Mouse (Mus musculus) liver, embryonic 16.5 days (tissue): ENCODE data around the gene Kif26a. TPM values are rescaled to one million over a fixed set of nuclear protein-coding genes. Genes with fewer than 3 reads are reported as not detected.

Experiments
- ATAC-seq: fragments of 200-750 bp; cut with Nextera tagmentation; 2 replicates; pipeline ENCODE4 v1.8.0; 2017; ENCODE audit warnings: low read depth, mild to moderate bottlenecking, moderate number of reproducible peaks, moderate library complexity
- H3K27ac ChIP-seq: fragments of 300-500 bp; sonication (generic); 2 replicates; pipeline ENCODE4 v1.5.1; 2014; ENCODE audit warnings: mild to moderate bottlenecking, low read length
- H3K27me3 ChIP-seq: fragments of 300-500 bp; sonication (generic); 2 replicates; pipeline ENCODE4 v1.6.1; 2014; ENCODE audit warnings: low read depth, low read length, mixed read lengths; ENCODE audit not compliant: control insufficient read depth, insufficient read depth
- H3K36me3 ChIP-seq: fragments of 300-500 bp; sonication (generic); 2 replicates; pipeline ENCODE4 v1.6.1; 2014; ENCODE audit warnings: mild to moderate bottlenecking; ENCODE audit not compliant: control insufficient read depth, insufficient read depth
- H3K4me1 ChIP-seq: fragments of 300-500 bp; sonication (generic); 2 replicates; pipeline ENCODE4 v1.6.1; 2014; ENCODE audit warnings: low read depth, low read length, mixed read lengths; ENCODE audit not compliant: control insufficient read depth
- H3K4me2 ChIP-seq: fragments of 300-500 bp; sonication (generic); 2 replicates; pipeline ENCODE4 v1.6.1; 2014; ENCODE audit warnings: low read depth, low read length, mixed read lengths
- H3K4me3 ChIP-seq: fragments of 300-500 bp; sonication (generic); 2 replicates; pipeline ENCODE4 v1.5.1; 2014; ENCODE audit warnings: low read depth, mild to moderate bottlenecking, low read length
- H3K9ac ChIP-seq: fragments of 300-500 bp; sonication (generic); 2 replicates; pipeline ENCODE4 v1.6.1; 2014; ENCODE audit warnings: low read depth, low read length
- H3K9me3 ChIP-seq: fragments of 300-500 bp; sonication (generic); replicated peaks from 2 replicates; pipeline ENCODE4 v1.6.1; 2016; ENCODE audit warnings: low read length; ENCODE audit not compliant: control insufficient read depth
- WGBS: fragments of 180-500 bp; shearing (Covaris S2); extraction: QIAGEN DNeasy Blood & Tissue Kit; methylation state at CpG from one replicate; pipeline ENCODE4 v1.1.7; 2014; ENCODE audit not compliant: insufficient replicate concordance; 5-methylcytosine and 5-hydroxymethylcytosine counted together
- polyA plus RNA-seq: library from polyadenylated mRNA; unstranded; fragments of >200 nt; fragmentation: Nextera tagmentation; extraction: Ambion mirVana; gene quantifications from 2 replicates; pipeline ENCODE4 v1.2.1, GENCODE M21; 2015

The Kif26a gene
- polyA plus RNA-seq, 1 experiment from 2014 or later, result 0.27 TPM

DNA sequence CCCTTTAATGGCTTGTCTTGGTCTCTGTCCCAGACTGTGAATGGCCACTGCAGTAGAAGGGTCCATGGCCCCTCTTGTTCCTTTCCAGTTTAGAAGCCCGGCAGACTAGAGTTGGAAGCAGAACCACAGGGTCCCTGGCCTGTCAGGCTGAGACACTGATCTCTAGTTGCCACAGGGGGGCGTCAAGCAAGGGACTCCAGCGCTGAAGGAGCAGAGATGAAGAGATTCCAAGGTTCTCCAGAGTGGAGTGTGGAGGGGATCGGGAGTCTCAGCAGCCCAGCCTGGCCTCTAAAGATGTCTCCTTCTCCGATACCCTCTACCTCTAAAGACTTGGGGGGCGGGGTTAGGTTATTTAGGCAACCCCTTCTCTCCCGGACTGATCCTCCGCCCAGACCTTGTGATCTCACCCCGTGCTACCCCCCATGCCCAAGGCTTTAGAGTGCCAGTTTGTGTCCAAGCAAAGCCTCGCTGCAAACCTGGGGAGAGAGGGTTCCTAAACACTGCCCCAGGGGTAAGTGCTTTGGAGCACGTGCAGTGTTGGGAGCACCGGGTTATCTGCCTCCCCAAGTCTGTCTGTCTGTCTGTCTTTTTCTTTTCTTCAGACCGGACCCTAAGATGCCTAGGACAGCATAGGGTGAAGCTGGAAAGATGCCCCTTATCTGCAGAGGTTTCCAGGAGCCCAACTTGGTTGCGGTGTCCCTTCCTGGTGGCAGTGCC is 2.7 kb upstream of the Kif26a start:
- no peaks in the 10 kb centered on the region for H3K9me3 ChIP-seq
- 4% methylated on average over 14 of the region's 14 CpGs for WGBS

DNA sequence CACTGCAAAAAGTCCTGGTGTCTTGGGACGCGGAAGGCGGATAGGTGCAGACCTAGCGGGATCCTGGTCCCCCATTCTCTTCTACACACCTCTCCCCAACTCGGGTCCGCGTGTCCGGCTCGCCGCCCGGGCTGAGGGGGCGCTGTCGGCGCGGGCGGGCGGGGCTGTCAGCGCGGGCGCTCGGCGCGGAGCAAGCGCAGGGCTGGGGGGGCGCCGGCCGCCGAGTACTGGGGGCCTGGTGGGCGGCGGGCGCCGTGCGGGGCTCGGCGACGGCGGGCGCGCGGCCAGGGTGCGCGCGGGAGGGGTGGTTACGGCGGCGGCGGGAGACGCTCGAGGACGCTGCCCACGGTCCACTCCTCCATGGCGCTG is 2.2 kb upstream of the Kif26a start:
- under 1% methylated on average over 46 of the region's 52 CpGs for WGBS
- Histone ChIP-seq H3K27me3 (peaks cover 71% of the 10 kb centered on the region), H3K4me2 (peak overlapping the region; percentile 24; the same call in 1 of the 2 replicates), H3K4me3 (no peak overlapping the region), H3K36me3 (no peaks in the 10 kb centered on the region), H3K4me1 (peaks cover 6% of the 10 kb centered on the region), H3K9ac (no peak overlapping the region), H3K9me3 (no peaks in the 10 kb centered on the region), H3K27ac (no peak overlapping the region)
- ATAC-seq, result no peak

More for the DNA sequence above, 2.7 kb upstream of the Kif26a start:
- no peak for ATAC-seq
- Histone ChIP-seq H3K36me3 (no peaks in the 10 kb centered on the region), H3K4me1 (peaks cover 6% of the 10 kb centered on the region), H3K9ac (no peak overlapping the region), H3K4me2 (peak overlapping the region; percentile 24; the same call in 1 of the 2 replicates), H3K4me3 (no peak overlapping the region), H3K27ac (no peak overlapping the region), H3K27me3 (peaks cover 71% of the 10 kb centered on the region)

DNA sequence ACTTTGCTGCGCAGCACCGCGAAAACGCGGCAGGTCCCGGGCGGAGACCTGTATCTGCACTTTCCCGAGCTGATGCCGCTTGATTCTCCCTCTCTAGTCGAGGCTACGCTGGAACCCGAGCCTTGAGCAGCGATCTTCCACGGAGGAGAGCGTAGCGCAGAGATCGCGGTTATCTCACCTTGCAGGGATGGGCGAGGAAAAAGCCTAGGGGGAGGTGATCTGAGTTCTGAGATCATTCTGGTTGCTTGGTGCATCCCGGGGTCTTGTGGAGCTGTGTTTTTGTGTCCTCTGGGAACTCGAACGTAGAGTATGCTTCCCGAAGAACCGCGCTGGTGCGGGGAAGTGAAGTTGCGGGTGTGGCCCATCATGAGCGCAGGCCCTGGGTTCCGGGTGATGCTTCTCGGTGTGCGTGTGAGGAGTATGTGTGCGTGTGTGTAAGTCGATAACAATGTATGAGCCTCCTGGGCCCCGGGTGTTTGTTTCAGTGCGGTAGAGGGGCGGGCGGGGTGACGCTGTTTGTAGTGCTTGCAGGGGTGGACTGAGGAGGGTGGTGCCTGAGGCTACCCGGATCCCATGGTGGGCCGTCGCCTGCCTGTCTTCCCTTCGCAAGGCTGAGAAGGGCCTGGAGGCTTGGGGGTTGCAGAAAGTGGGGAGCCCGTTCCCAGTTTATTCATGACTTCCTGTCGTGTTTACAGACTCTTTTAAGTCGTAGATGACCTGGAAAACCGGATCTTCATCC is 1.5 kb upstream of the Kif26a start:
- Histone ChIP-seq H3K4me2 (0 out of 2 replicates have a peak overlapping the region, but pooled peaks have one; percentile 24), H3K27me3 (peaks cover 71% of the 10 kb centered on the region), H3K27ac (no peak overlapping the region), H3K9me3 (no peaks in the 10 kb centered on the region), H3K9ac (no peak overlapping the region), H3K4me1 (peaks cover 6% of the 10 kb centered on the region), H3K4me3 (no peak overlapping the region), H3K36me3 (no peaks in the 10 kb centered on the region)
- ATAC-seq, result no peak
- WGBS, result 1% methylated on average over 46 of the region's 46 CpGs

DNA sequence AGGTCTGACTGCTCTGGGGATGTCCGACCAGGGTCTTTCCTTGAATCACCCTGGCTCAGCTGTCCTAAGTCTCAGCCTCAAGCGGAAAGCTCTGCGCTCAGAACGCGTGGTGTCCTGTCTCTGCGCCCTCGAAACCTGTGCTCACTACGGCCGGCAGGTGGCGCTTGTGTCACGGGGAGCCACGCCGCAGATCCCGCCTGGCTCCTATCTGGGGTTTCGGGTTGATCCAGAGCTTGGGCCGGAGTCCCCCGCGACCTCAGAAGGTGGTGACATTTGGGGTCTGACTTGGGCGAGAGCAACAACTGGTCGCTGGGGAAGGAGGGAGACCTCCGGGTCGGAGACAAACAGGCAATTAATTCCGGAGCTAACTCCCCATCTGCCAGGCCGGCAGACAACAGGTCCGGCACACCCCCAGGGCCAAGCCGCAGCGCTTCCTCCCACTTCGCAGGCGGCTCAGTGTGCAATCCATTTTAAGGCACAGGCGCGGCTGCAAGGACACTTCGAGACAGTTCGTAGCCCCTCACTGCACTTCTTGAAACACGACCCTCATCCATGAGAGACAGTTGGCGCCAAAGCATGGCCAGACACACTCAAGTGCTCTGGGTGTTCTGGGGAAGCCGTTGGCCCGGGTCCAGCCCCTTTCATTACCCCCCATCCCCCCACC is 665 bp upstream of the Kif26a start:
- no peaks in the 10 kb centered on the region for H3K36me3 ChIP-seq
- no peak overlapping the region for H3K9ac ChIP-seq
- WGBS, result 1% methylated on average over 37 of the region's 37 CpGs
- H3K4me2 ChIP-seq, result peak overlapping the region; percentile 57
- ATAC-seq, result 0 out of 2 replicates have a peak, but pooled peaks have one; percentile 22
- peak overlapping the region; percentile 42 for H3K4me3 ChIP-seq
- H3K27me3 ChIP-seq, result peaks cover 71% of the 10 kb centered on the region
- peaks cover 6% of the 10 kb centered on the region for H3K4me1 ChIP-seq
- no peaks in the 10 kb centered on the region for H3K9me3 ChIP-seq
- H3K27ac ChIP-seq, result no peak overlapping the region

DNA sequence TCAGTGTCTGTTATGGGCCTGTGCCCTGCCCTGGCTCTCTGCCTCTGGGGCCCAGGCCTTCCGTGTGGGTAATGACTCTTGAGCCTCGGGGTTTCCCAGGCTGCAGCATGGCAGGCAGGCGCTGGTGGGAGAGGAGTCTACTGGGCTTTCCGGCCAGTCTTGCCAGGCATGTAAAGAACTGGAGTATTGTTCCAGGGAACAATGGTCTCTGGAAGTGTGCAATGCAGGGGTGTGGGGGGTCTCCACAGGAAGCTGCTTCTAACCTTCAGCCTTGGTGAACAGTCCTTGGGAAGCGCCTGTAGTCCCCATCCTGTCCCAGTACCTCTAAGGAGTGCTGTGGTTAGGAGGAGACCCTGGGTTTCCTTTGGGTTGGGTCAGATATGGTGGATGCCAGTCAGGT is 1.4 kb downstream of the Kif26a start:
- peaks cover 57% of the 10 kb centered on the region for H3K27me3 ChIP-seq
- no peaks in the 10 kb centered on the region for H3K9me3 ChIP-seq
- 39% methylated on average over 5 of the region's 5 CpGs for WGBS
- no peak overlapping the region for H3K27ac ChIP-seq
- H3K4me1 ChIP-seq, result peaks cover 6% of the 10 kb centered on the region
- H3K4me2 ChIP-seq, result no peak overlapping the region
- no peak for ATAC-seq
- H3K36me3 ChIP-seq, result no peaks in the 10 kb centered on the region
- no peak overlapping the region for H3K9ac ChIP-seq
- H3K4me3 ChIP-seq, result no peak overlapping the region

DNA sequence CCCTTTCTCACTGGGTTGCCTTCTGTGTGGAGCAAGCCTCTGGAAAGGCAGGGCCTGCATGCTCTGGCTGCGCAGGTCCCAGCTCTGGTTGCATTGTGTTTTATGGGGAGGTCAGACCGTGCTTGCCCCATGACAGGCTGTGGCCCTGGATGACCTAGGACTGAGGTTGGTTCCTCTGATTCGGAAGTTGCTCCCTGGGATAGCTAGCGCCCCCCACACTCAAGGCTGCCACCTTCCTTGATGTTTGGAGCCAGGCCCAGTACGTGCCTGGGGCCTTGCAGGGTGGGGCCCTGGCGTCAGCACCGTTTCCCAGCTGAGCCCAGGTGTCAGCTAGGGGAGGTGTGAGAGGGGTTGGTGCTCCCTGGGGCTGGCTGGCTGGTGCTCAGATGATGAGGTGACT is 4.0 kb downstream of the Kif26a start:
- Histone ChIP-seq H3K9me3 (no peaks in the 10 kb centered on the region), H3K9ac (no peak overlapping the region), H3K4me2 (no peak overlapping the region), H3K4me3 (no peak overlapping the region), H3K27ac (no peak overlapping the region), H3K27me3 (peaks cover 30% of the 10 kb centered on the region), H3K4me1 (peaks cover 6% of the 10 kb centered on the region), H3K36me3 (no peaks in the 10 kb centered on the region)
- no peak for ATAC-seq
- WGBS, result 58% methylated on average over 7 of the region's 7 CpGs

DNA sequence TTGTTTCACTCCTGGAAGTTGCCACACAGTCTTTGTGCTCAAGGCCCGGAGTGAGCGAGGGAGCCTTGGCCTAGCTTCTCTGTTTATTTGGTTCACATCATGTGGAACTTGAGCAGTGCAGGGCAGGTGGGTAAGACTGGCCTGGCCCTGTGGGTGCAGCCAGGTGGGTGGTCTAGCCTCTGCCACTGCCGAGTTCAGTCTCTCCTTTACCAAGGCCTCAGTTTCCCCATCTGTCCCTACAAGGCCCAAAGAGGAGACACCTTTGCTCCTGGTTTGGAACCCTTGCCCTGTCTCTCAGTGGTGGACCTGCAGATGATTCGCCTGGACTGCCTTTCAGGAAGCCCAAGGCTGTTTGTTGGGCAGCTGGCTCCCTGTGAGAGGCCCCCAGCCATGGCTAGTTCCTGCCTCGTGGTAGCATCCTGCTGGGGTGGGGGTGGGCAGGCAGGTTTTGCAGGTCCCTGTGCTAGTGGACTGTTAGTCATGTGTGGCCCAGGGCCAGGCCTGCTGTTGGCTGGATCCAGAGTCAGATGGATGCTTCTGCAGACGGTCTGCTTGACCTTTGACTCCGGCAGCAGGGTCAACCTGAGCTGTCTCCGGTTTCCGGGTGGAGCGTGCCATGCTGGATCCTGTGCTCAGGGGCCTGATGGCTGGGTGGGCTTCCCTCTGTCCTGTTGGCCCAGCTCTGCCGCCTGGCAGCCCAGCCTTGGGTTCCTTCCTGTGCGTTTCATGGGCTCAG is 5.4 kb downstream of the Kif26a start:
- no peak overlapping the region for H3K9ac ChIP-seq
- H3K4me2 ChIP-seq, result no peak overlapping the region
- no peak overlapping the region for H3K27ac ChIP-seq
- H3K27me3 ChIP-seq, result peaks cover 16% of the 10 kb centered on the region
- H3K9me3 ChIP-seq, result no peaks in the 10 kb centered on the region
- 42% methylated on average over 12 of the region's 12 CpGs for WGBS
- H3K36me3 ChIP-seq, result no peaks in the 10 kb centered on the region
- H3K4me1 ChIP-seq, result no peaks in the 10 kb centered on the region
- no peak overlapping the region for H3K4me3 ChIP-seq
- ATAC-seq, result peak; percentile 37

DNA sequence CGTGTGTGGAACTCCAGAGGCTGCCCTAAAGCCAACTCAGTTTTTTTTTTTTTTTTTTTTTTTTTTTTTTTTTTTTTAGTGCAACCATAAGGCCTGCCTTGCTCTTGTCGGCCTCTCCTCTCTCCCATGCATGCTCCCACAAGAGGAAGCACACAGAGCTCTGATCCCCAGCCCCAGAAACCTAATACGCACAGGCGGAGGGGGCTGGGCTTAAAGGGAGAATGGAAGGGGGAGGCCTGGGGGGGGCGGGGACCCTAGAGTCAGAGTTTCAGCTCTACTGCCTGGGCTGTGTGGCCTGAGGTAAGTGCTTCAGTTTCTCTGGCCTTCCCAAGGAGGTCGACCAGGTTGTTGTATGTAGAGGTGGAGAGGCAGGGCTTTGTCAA is 6.0 kb downstream of the Kif26a start:
- Histone ChIP-seq H3K4me3 (no peak overlapping the region), H3K36me3 (no peaks in the 10 kb centered on the region), H3K9me3 (no peaks in the 10 kb centered on the region), H3K27ac (no peak overlapping the region), H3K9ac (no peak overlapping the region), H3K4me1 (no peaks in the 10 kb centered on the region), H3K4me2 (no peak overlapping the region), H3K27me3 (peaks cover 11% of the 10 kb centered on the region)
- ATAC-seq, result peak; percentile 4; the same call in 1 of the 2 replicates
- WGBS, result 49% methylated on average over 6 of the region's 6 CpGs
